Mouse (Mus musculus): ENCODE measurements around the gene Phyhd1. TPM values are rescaled to one million over a fixed set of nuclear protein-coding genes. Genes with fewer than 3 reads are reported as not detected.
A peak's percentile ranks its signal among the peaks of the same experiment; 100 is the strongest.

Gene Phyhd1
- total RNA-seq (2021) = 100 to 1,000 TPM in 1 of 2 experiments, 10 to 100 TPM in 1; 94.8 to 104 TPM

DNA sequence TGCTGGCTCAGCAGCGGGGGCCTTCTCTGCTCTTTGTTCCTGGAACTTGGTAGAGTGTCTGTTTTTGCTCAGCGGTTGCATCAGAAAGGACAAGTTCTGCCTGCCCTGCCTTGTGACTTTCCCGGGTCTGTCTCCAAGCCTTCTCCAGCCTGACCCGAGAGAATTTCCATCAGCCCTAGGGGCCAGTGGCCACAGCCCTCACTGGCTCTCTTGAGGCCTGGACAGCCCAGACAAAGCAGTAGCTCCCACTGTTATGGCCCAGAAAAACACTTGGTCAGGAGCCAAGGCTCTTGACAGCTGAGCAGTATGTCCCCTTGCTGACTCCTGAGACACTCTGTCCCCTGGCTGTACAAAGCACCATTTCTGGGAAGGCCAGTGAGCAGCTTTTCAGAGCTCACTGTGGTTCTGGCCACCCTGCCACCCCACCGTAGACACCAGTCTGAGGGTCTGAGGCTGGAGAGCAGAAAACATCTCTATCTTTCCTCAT, at the start of gene Phyhd1:
Gene Phyhd1 (plus strand): TSS at position 437 of the 487 bp plus-strand sequence.
- DNase-seq (ENCODE audit: low spot score) = peak; percentile 87
- intact Hi-C loops (cut with DNase I) = no loop called here

DNA sequence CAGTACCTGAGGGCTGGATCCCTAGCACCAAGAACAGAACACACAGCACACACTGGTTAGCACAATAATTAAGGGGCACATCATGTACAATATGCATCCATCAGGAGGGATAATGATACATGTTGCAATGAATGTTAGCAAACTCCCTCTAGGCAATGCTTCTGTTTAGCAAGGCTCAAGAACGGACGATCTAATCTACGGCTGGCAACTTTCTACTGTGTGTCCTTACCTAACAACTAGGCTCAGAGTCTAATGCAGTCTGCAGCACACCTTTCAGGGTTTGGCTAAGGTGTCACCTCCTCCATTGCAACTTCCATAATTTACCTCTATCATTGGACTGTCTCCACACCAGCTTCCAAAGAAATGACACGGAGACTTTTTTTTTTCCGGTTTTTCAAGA, 49.7 kb upstream of the Phyhd1 start:
- intact Hi-C loops (cut with DNase I) = no loop called here
- no peak for DNase-seq (ENCODE audit: low spot score)

DNA sequence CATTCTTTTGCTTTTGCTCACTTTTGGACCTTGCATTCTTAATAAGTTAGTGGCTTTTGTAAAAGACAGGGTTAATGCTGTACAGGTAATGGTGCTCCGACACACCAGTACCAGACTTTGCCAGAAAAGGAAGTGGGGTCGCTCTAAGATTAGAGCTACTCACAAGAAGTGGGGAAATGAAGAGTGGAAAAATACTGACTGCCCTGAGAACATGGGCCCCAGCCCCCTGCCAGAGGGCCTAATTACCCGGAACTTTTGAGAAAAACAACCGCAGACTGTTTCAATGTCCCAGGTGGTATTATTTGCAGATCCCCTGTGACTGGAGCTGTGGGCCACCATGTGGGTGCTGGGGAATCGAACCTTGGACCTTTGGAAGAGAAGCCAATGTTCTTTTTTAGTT, 30.4 kb upstream of the Phyhd1 start:
- intact Hi-C loops (cut with DNase I) = no loop called here
- no peak for DNase-seq (ENCODE audit: low spot score)

DNA sequence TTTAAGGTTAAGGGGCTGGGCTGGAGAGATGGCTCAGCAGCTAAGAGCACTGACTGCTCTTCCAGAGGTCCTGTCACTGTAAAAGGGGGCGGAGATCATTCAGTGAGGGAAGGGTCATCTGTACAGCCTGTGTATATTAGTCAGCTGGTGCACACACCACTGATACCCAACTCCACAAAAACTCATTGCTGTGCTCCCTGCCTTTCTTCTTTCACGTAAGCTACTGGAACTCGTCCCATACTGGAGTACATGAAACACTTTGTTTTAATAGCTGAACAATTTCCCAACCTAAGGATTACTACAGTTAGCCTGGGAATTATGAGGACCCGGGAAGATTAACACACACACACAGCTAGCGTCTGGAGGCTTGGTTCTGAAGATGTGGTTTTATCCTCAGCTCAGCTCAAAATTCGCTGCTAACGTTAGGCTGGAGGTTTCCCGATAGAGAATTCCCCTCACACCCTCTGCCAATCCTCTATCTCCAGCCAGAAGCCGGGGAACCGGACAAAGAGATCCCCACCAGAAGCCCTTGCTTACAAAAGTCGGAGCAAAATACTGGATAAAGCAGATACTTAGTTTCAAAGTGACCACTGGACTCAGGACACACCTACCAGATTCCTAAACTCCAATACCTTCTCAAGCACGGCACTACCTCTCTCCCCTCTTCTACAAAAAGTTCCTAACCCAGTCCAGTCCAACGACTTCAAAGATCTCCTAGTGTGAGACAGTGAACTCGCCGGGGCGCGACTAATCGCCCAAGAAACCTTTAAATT, 29.4 kb upstream of the Phyhd1 start:
- intact Hi-C loops (cut with DNase I) = loop anchor here (1.0 to 2.0 kb wide), 3 partner anchors 31 to 58 kb away; partner anchors contain the start of genes Kyat1 and Spout1
- DNase-seq (ENCODE audit: low spot score) = no peak

- intact Hi-C loops (cut with DNase I) = loop anchor here (1.0 to 2.0 kb wide), 3 partner anchors 32 to 59 kb away; partner anchors contain the start of genes Kyat1 and Spout1
- peak; percentile 100 for DNase-seq (ENCODE audit: low spot score)
These were observed 28.7 kb upstream of the Phyhd1 start, which contains the start of gene Lrrc8a for GRCm38 (mm10) chr2:30237199-30237880. Gene Lrrc8a (plus strand): TSS chr2:30237715.

DNA sequence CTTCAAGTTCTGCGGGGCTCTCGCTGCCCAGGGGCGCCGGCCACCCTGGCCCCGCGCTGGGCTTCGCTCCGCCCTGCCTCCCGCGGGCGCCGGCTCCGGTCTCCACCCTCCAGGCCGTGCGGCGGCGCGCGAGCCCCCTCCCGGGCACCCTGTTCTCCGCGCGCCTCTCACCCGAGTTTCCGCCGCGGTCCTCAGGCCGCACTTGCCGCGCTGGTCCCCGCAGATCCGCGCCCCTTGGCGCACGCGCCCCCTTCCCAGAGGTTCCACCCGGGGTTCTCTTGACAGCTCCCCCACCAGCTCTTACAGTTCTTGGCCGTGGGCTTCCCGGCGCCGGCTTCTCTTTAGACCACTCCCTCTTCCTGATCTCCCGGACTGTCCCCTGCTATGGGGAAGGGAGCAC, 28.1 kb upstream of the Phyhd1 start:
- intact Hi-C loops (cut with DNase I) = loop anchor here (1.0 to 2.0 kb wide), 3 partner anchors 32 to 59 kb away; partner anchors contain the start of genes Kyat1 and Spout1
- no peak for DNase-seq (ENCODE audit: low spot score)

- intact Hi-C loops (cut with DNase I) = no loop called here
- DNase-seq (ENCODE audit: low spot score) = no peak
These were observed 27.0 kb upstream of the Phyhd1 start for GRCm38 (mm10) chr2:30238906-30239465.

GRCm38 (mm10) chr2:30239777-30240176, 26.2 kb upstream of the Phyhd1 start:
- peak; percentile 71 for DNase-seq (ENCODE audit: low spot score)
- intact Hi-C loops (cut with DNase I) = no loop called here

DNA sequence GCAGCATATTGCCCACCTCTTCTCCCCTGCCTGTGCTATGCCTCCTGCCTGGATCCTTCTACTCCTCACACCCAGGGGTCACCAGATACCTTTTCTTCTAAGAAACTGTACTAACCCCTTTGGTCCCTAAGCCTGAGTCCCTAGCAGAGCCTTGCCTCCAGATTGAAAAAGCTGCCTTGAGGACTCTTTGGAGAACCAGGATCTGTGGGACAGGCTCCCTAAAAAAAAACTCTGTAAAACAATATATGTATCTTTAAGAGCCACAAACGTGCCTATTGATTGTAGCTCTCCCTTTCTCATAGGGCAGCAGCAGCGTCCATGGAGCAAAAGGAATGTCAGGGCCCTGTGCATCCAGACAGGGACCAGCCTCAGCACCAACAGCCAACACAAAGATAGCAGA, 25.7 kb upstream of the Phyhd1 start, which contains the start of gene Gm28035:
Gene Gm28035 (plus strand): TSS at position 301 of the 400 bp plus-strand sequence.
- intact Hi-C loops (cut with DNase I) = no loop called here
- no peak for DNase-seq (ENCODE audit: low spot score)

GRCm38 (mm10) chr2:30242509-30242908, 23.5 kb upstream of the Phyhd1 start:
- intact Hi-C loops (cut with DNase I) = loop anchor here (1.0 kb wide), 1 partner anchor 21 kb away; no protein-coding TSS in a partner anchor
- peak; percentile 83 for DNase-seq (ENCODE audit: low spot score)

- intact Hi-C loops (cut with DNase I) = no loop called here
- no peak for DNase-seq (ENCODE audit: low spot score)
These were observed 22.6 kb upstream of the Phyhd1 start for GRCm38 (mm10) chr2:30243391-30243790.

- DNase-seq (ENCODE audit: low spot score) = no peak
- intact Hi-C loops (cut with DNase I) = loop anchor here (2.0 kb wide), 1 partner anchor 14 kb away; no protein-coding TSS in a partner anchor
These were observed 21.3 kb upstream of the Phyhd1 start for GRCm38 (mm10) chr2:30244595-30245178.

GRCm38 (mm10) chr2:30247036-30247435, 19.0 kb upstream of the Phyhd1 start:
- intact Hi-C loops (cut with DNase I) = no loop called here
- DNase-seq (ENCODE audit: low spot score) = no peak

GRCm38 (mm10) chr2:30247681-30248080, 18.3 kb upstream of the Phyhd1 start:
- intact Hi-C loops (cut with DNase I) = no loop called here
- no peak for DNase-seq (ENCODE audit: low spot score)

DNA sequence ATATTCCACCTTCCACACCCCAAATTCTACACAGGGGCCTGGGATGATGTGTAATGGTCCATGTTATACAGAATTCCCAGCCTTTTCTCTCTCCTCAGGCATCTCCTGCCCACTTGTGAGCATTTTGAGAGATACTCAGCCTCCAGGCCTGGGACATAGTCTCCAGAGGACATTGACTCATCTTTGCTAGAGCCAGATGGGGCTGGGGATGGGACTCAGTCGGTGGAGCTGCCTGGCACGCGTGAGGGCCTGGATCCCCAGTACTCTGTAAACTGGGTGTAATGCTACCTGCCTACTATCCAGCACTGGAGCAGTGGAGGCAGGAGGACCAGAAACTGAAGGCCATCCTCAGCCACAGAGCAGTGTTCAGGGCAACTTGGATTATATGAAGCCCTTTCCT, 16.8 kb upstream of the Phyhd1 start:
- DNase-seq (ENCODE audit: low spot score) = no peak
- intact Hi-C loops (cut with DNase I) = no loop called here

- DNase-seq (ENCODE audit: low spot score) = no peak
- intact Hi-C loops (cut with DNase I) = no loop called here
These were observed 15.6 kb upstream of the Phyhd1 start for GRCm38 (mm10) chr2:30250166-30251128.

GRCm38 (mm10) chr2:30251417-30252104, 14.4 kb upstream of the Phyhd1 start:
- intact Hi-C loops (cut with DNase I) = no loop called here
- no peak for DNase-seq (ENCODE audit: low spot score)

GRCm38 (mm10) chr2:30252521-30252920, 13.5 kb upstream of the Phyhd1 start:
- DNase-seq (ENCODE audit: low spot score) = no peak
- intact Hi-C loops (cut with DNase I) = no loop called here
